Mouse (Mus musculus) liver, embryonic 15.5 days (tissue): ENCODE data around the gene A730061H03Rik. TPM values are rescaled to one million over a fixed set of nuclear protein-coding genes. Genes with fewer than 3 reads are reported as not detected.

ENCODE experiments used
- ATAC-seq: fragments of 200-750 bp; cut with Nextera tagmentation; 2 replicates; pipeline ENCODE4 v1.8.0; 2017; ENCODE audit warnings: moderate number of reproducible peaks, mild to moderate bottlenecking, moderate library complexity; ENCODE audit not compliant: insufficient read depth
- H3K27ac ChIP-seq: fragments of 300-500 bp; sonication (generic); replicated peaks from 2 replicates; pipeline ENCODE4 v1.5.1; 2015; ENCODE audit warnings: mild to moderate bottlenecking, inconsistent platforms
- H3K27me3 ChIP-seq: fragments of 300-500 bp; sonication (generic); 2 replicates; pipeline ENCODE4 v1.6.1; 2015; ENCODE audit warnings: mild to moderate bottlenecking, inconsistent platforms
- H3K36me3 ChIP-seq: fragments of 300-500 bp; sonication (generic); replicated peaks from 2 replicates; pipeline ENCODE4 v1.6.1; 2015; ENCODE audit warnings: moderate library complexity, mild to moderate bottlenecking, inconsistent platforms
- H3K4me1 ChIP-seq: fragments of 300-500 bp; sonication (generic); replicated peaks from 2 replicates; pipeline ENCODE4 v1.6.1; 2015; ENCODE audit warnings: inconsistent platforms
- H3K4me2 ChIP-seq: fragments of 300-500 bp; sonication (generic); 2 replicates; pipeline ENCODE4 v1.6.1; 2015; ENCODE audit warnings: moderate library complexity, mild to moderate bottlenecking, inconsistent platforms
- H3K4me3 ChIP-seq: fragments of 300-500 bp; sonication (generic); replicated peaks from 2 replicates; pipeline ENCODE4 v1.5.1; 2015; ENCODE audit warnings: mild to moderate bottlenecking, inconsistent platforms
- H3K9ac ChIP-seq: fragments of 300-500 bp; sonication (generic); 2 replicates; pipeline ENCODE4 v1.6.1; 2015; ENCODE audit warnings: moderate library complexity, mild to moderate bottlenecking, inconsistent platforms
- H3K9me3 ChIP-seq: fragments of 300-500 bp; sonication (generic); replicated peaks from 2 replicates; pipeline ENCODE4 v1.6.1; 2016; ENCODE audit warnings: inconsistent platforms
- WGBS: fragments of 180-500 bp; shearing (Covaris S2); methylation state at CpG from one replicate; pipeline ENCODE4 v1.1.7; 2015; ENCODE audit warnings: mixed read lengths; ENCODE audit not compliant: insufficient replicate concordance; 5-methylcytosine and 5-hydroxymethylcytosine counted together
- polyA plus RNA-seq: library from polyadenylated mRNA; unstranded; fragments of >200 nt; fragmentation: Nextera tagmentation; extraction: Ambion mirVana; gene quantifications from 2 replicates; pipeline ENCODE4 v1.2.1, GENCODE M21; 2015

A730061H03Rik gene
- polyA plus RNA-seq, 1 experiment from 2014 or later = 1.6 TPM

GRCm38 (mm10) chr14:55563249-55563648, 3.0 kb upstream of the A730061H03Rik start:
- no peak for ATAC-seq
- WGBS = 84% methylated on average over 11 of the region's 11 CpGs

GRCm38 (mm10) chr14:55561860-55562259, 1.7 kb upstream of the A730061H03Rik start:
- H3K36me3 ChIP-seq = peaks cover 58% of the 10 kb centered on the region
- H3K9me3 ChIP-seq = no peaks in the 10 kb centered on the region
- no peak overlapping the region for H3K9ac ChIP-seq
- peak overlapping the region; percentile 71 for H3K4me2 ChIP-seq
- ATAC-seq = no peak
- H3K4me1 ChIP-seq = peaks cover 45% of the 10 kb centered on the region
- peak overlapping the region; percentile 84 for H3K4me3 ChIP-seq
- no peaks in the 10 kb centered on the region for H3K27me3 ChIP-seq
- 0 out of 2 replicates have a peak overlapping the region, but pooled peaks have one; percentile 45 for H3K27ac ChIP-seq
- 82% methylated on average over 10 of the region's 10 CpGs for WGBS

More at GRCm38 (mm10) chr14:55563249-55563648, 3.0 kb upstream of the A730061H03Rik start:
- peaks cover 31% of the 10 kb centered on the region for H3K4me1 ChIP-seq
- H3K9ac ChIP-seq = no peak overlapping the region
- H3K27ac ChIP-seq = no peak overlapping the region
- H3K36me3 ChIP-seq = peaks cover 71% of the 10 kb centered on the region
- H3K4me2 ChIP-seq = no peak overlapping the region
- no peaks in the 10 kb centered on the region for H3K27me3 ChIP-seq
- no peak overlapping the region for H3K4me3 ChIP-seq
- no peaks in the 10 kb centered on the region for H3K9me3 ChIP-seq

- Histone ChIP-seq H3K9ac (peak within 1 kb of the TSS; percentile 95), H3K27me3 (no peaks in the 10 kb centered on the region), H3K4me1 (peaks cover 59% of the 10 kb centered on the region), H3K4me3 (peak within 1 kb of the TSS; percentile 84), H3K36me3 (peaks cover 37% of the 10 kb centered on the region), H3K4me2 (peak within 1 kb of the TSS; percentile 71), H3K9me3 (no peaks in the 10 kb centered on the region), H3K27ac (peak within 1 kb of the TSS; percentile 100)
- under 1% methylated on average over 27 of the region's 27 CpGs for WGBS
- peak; percentile 78 for ATAC-seq
Observed at GRCm38 (mm10) chr14:55559799-55560201, 406 bp downstream of the A730061H03Rik start, which contains the start of gene Dcaf11. Gene Dcaf11 (plus strand): TSS chr14:55560006.

GRCm38 (mm10) chr14:55558740-55559448, 1.3 kb downstream of the A730061H03Rik start:
- Histone ChIP-seq H3K27me3 (no peaks in the 10 kb centered on the region), H3K9me3 (no peaks in the 10 kb centered on the region), H3K4me1 (peaks cover 64% of the 10 kb centered on the region), H3K9ac (peak overlapping the region; percentile 95; the same call in 1 of the 2 replicates), H3K27ac (peak overlapping the region; percentile 100), H3K36me3 (peaks cover 28% of the 10 kb centered on the region), H3K4me2 (peak overlapping the region; percentile 71), H3K4me3 (peak overlapping the region; percentile 84)
- 30% methylated on average over 6 of the region's 6 CpGs for WGBS
- no peak for ATAC-seq

- Histone ChIP-seq H3K9me3 (no peaks in the 10 kb centered on the region), H3K36me3 (peaks cover 15% of the 10 kb centered on the region), H3K9ac (no peak overlapping the region), H3K4me3 (no peak overlapping the region), H3K27me3 (no peaks in the 10 kb centered on the region), H3K27ac (peak overlapping the region; percentile 100), H3K4me2 (no peak overlapping the region), H3K4me1 (peaks cover 60% of the 10 kb centered on the region)
- ATAC-seq = no peak
- WGBS = 77% methylated on average over 3 of the region's 3 CpGs
Observed at GRCm38 (mm10) chr14:55557587-55557986, 2.6 kb downstream of the A730061H03Rik start.

- Histone ChIP-seq H3K4me3 (no peak overlapping the region), H3K4me1 (peaks cover 54% of the 10 kb centered on the region), H3K9ac (0 out of 2 replicates have a peak overlapping the region, but pooled peaks have one; percentile 12), H3K9me3 (no peaks in the 10 kb centered on the region), H3K4me2 (peak overlapping the region; percentile 27; the same call in 1 of the 2 replicates), H3K27ac (peak overlapping the region; percentile 100), H3K27me3 (no peaks in the 10 kb centered on the region), H3K36me3 (peaks cover 9% of the 10 kb centered on the region)
- ATAC-seq = no peak
- 17% methylated on average over 5 of the region's 5 CpGs for WGBS
Observed at GRCm38 (mm10) chr14:55557003-55557402, 3.2 kb downstream of the A730061H03Rik start.

- Histone ChIP-seq H3K36me3 (peaks cover under 1% of the 10 kb centered on the region; the same call in 1 of the 2 replicates), H3K27me3 (no peaks in the 10 kb centered on the region), H3K4me2 (no peak overlapping the region), H3K4me1 (peaks cover 42% of the 10 kb centered on the region), H3K9me3 (no peaks in the 10 kb centered on the region), H3K9ac (no peak overlapping the region), H3K4me3 (no peak overlapping the region), H3K27ac (no peak overlapping the region)
- ATAC-seq = no peak
- 64% methylated on average over 3 of the region's 3 CpGs for WGBS
Observed at GRCm38 (mm10) chr14:55555788-55556187, 4.4 kb downstream of the A730061H03Rik start.

GRCm38 (mm10) chr14:55554635-55555034, 5.6 kb downstream of the A730061H03Rik start:
- Histone ChIP-seq H3K9ac (no peak overlapping the region), H3K27me3 (no peaks in the 10 kb centered on the region), H3K4me3 (no peak overlapping the region), H3K36me3 (peaks cover 12% of the 10 kb centered on the region), H3K27ac (no peak overlapping the region), H3K4me2 (no peak overlapping the region), H3K4me1 (peaks cover 42% of the 10 kb centered on the region), H3K9me3 (no peaks in the 10 kb centered on the region)
- ATAC-seq = no peak

GRCm38 (mm10) chr14:55551794-55552193, 8.4 kb downstream of the A730061H03Rik start:
- Histone ChIP-seq H3K27ac (no peak overlapping the region), H3K36me3 (peaks cover 40% of the 10 kb centered on the region), H3K27me3 (no peaks in the 10 kb centered on the region), H3K4me1 (peaks cover 18% of the 10 kb centered on the region), H3K4me3 (no peak overlapping the region), H3K9me3 (no peaks in the 10 kb centered on the region), H3K4me2 (no peak overlapping the region), H3K9ac (no peak overlapping the region)
- 83% methylated on average over 8 of the region's 8 CpGs for WGBS
- no peak for ATAC-seq

- Histone ChIP-seq H3K27ac (no peak overlapping the region), H3K4me3 (no peak overlapping the region), H3K9me3 (no peaks in the 10 kb centered on the region), H3K36me3 (peaks cover 44% of the 10 kb centered on the region), H3K4me1 (peaks cover 14% of the 10 kb centered on the region), H3K4me2 (no peak overlapping the region), H3K9ac (no peak overlapping the region), H3K27me3 (no peaks in the 10 kb centered on the region)
- 73% methylated on average over 5 of the region's 5 CpGs for WGBS
- ATAC-seq = no peak
Observed at GRCm38 (mm10) chr14:55551347-55551746, 8.9 kb downstream of the A730061H03Rik start.

- 82% methylated on average over 6 of the region's 6 CpGs for WGBS
- no peak overlapping the region for H3K4me2 ChIP-seq
- no peaks in the 10 kb centered on the region for H3K27me3 ChIP-seq
- peaks cover 6% of the 10 kb centered on the region for H3K4me1 ChIP-seq
- no peak overlapping the region for H3K9ac ChIP-seq
- no peak overlapping the region for H3K27ac ChIP-seq
- ATAC-seq = no peak
- H3K4me3 ChIP-seq = no peak overlapping the region
- H3K9me3 ChIP-seq = no peaks in the 10 kb centered on the region
- H3K36me3 ChIP-seq = peaks cover 56% of the 10 kb centered on the region
Observed at GRCm38 (mm10) chr14:55550191-55550590, 10.0 kb downstream of the A730061H03Rik start.
